Mouse (Mus musculus) cortical plate, adult 2 months (tissue): Measurements from ENCODE around the gene Urod. TPM values are rescaled to one million over a fixed set of nuclear protein-coding genes. Genes with fewer than 3 reads are reported as not detected.
A peak's percentile ranks its signal among the peaks of the same experiment; 100 is the strongest.

Source experiments
- H3K27ac ChIP-seq: fragments of 200-500 bp; 2 replicates; pipeline ENCODE4 v1.5.1; 2012; ENCODE audit warnings: low read length, control low read depth, inconsistent platforms; ENCODE audit not compliant: insufficient read depth
- H3K4me1 ChIP-seq: fragments of 200-500 bp; 2 replicates; pipeline ENCODE4 v1.6.1; 2011; ENCODE audit warnings: low read length; ENCODE audit not compliant: control insufficient read depth, insufficient read depth
- H3K4me3 ChIP-seq: fragments of 200-500 bp; 2 replicates; pipeline ENCODE4 v1.5.1; 2011; ENCODE audit warnings: mild to moderate bottlenecking, low read length, control low read depth; ENCODE audit not compliant: insufficient read depth
- CTCF ChIP-seq: fragments of 200-500 bp; IDR thresholded peaks from 2 replicates; pipeline ENCODE4 v1.5.1; 2011; ENCODE audit warnings: mild to moderate bottlenecking, control low read depth, low read length; ENCODE audit not compliant: insufficient read depth; ENCODE audit errors: extremely low read depth
- POLR2A ChIP-seq: fragments of 200-500 bp; IDR thresholded peaks from 2 replicates; pipeline ENCODE4 v1.6.1; 2011; ENCODE audit warnings: mild to moderate bottlenecking, low read length, control low read depth; ENCODE audit not compliant: insufficient read depth; ENCODE audit errors: extremely low read depth
- polyA plus RNA-seq: library from polyadenylated mRNA; depleted of rRNA; stranded (reverse); fragments of >200 nt; gene quantifications from 2 replicates; pipeline ENCODE4 v1.2.3, GENCODE M21; 2012; rRNA removed

Urod gene
- polyA plus RNA-seq, 1 experiment = 73.8 TPM

- Histone ChIP-seq H3K4me1 (no peaks in the 10 kb centered on the region), H3K4me3 (no peak overlapping the region), H3K27ac (no peak overlapping the region)
- TF ChIP-seq POLR2A = no peak
- peak; percentile 17; the same call in 1 of the 2 replicates for TF ChIP-seq CTCF
These were observed 42.6 kb downstream of the Urod start for GRCm38 (mm10) chr4:116951642-116952041.

- peaks cover 6% of the 10 kb centered on the region; the same call in 1 of the 2 replicates for H3K4me1 ChIP-seq
- H3K27ac ChIP-seq = no peak overlapping the region
- TF ChIP-seq CTCF (no peak), POLR2A (no peak)
- no peak overlapping the region for H3K4me3 ChIP-seq
These were observed 50.2 kb downstream of the Urod start for GRCm38 (mm10) chr4:116944055-116944454.

- TF ChIP-seq CTCF = no peak
- TF ChIP-seq POLR2A = no peak
- Histone ChIP-seq H3K27ac (no peak overlapping the region), H3K4me3 (no peak overlapping the region), H3K4me1 (peaks cover 6% of the 10 kb centered on the region; the same call in 1 of the 2 replicates)
These were observed 51.5 kb downstream of the Urod start for GRCm38 (mm10) chr4:116942695-116943094.

Other genes starting within 250 kb of the Urod start
- 21.6 and 22.2 TPM in 2 replicates for gene Toe1, start 186.8 kb downstream of the Urod start, polyA plus RNA-seq
- gene Mutyh, start 186.7 kb downstream of the Urod start, polyA plus RNA-seq = 5.7 and 5.9 TPM in 2 replicates
- 1.4 and 1.9 TPM in 2 replicates for gene Hpdl, start 172.7 kb downstream of the Urod start, polyA plus RNA-seq
- gene Zswim5, start 117.0 kb downstream of the Urod start, polyA plus RNA-seq = 6.0 and 6.3 TPM in 2 replicates
- 44.6 and 50.1 TPM in 2 replicates for gene Hectd3, start 904 bp upstream of the Urod start, polyA plus RNA-seq
- 19.0 and 20.2 TPM in 2 replicates for gene Eif2b3, start 25.0 kb upstream of the Urod start, polyA plus RNA-seq
- 1.5 and 1.8 TPM in 2 replicates for gene Ptch2, start 101.7 kb upstream of the Urod start, polyA plus RNA-seq
- 14.6 and 14.9 TPM in 2 replicates for gene Btbd19, start 131.3 kb upstream of the Urod start, polyA plus RNA-seq
- 0.68 and 1.8 TPM in 2 replicates for gene Tctex1d4, start 132.4 kb upstream of the Urod start, polyA plus RNA-seq
- 16.0 and 19.5 TPM in 2 replicates for gene Plk3, start 139.6 kb upstream of the Urod start, polyA plus RNA-seq
- gene Rps8, start 161.8 kb upstream of the Urod start, polyA plus RNA-seq = 499 and 554 TPM in 2 replicates
- 0.40 and 0.54 TPM in 2 replicates for gene Kif2c, start 188.2 kb upstream of the Urod start, polyA plus RNA-seq